Mouse (Mus musculus): Measurements from ENCODE around the gene Hist1h2bg. TPM values are rescaled to one million over a fixed set of nuclear protein-coding genes. Genes with fewer than 3 reads are reported as not detected.
"Not testable (repeated sequence)": the region's sequence is repeated elsewhere in the genome, so short reads cannot be mapped to it uniquely, and the experiment has no call there.

Hist1h2bg gene
- polyA plus RNA-seq, 3 experiments from 2014 or later = 2.4 to 13.2 (median 9.8) TPM

- ATAC-seq = no peak
Measured at GRCm38 (mm10) chr13:23584331-23584730, 13.1 kb downstream of the Hist1h2bg start.

- ATAC-seq = peak; percentile 36
Measured at GRCm38 (mm10) chr13:23585029-23585441, 13.8 kb downstream of the Hist1h2bg start.

GRCm38 (mm10) chr13:23585442-23586098 is 14.4 kb downstream of the Hist1h2bg start:
- ATAC-seq = peak; percentile 81

GRCm38 (mm10) chr13:23586099-23586939 is 15.1 kb downstream of the Hist1h2bg start:
- no peak for ATAC-seq

- no peak for ATAC-seq
Measured at GRCm38 (mm10) chr13:23586940-23587225, 15.7 kb downstream of the Hist1h2bg start.

- no peak for ATAC-seq
Measured at GRCm38 (mm10) chr13:23591206-23591605, 20.0 kb downstream of the Hist1h2bg start.

- not testable (repeated sequence) for ATAC-seq
Measured at GRCm38 (mm10) chr13:23591886-23592285, 20.7 kb downstream of the Hist1h2bg start.

- ATAC-seq = no peak
Measured at GRCm38 (mm10) chr13:23592614-23593013, 21.4 kb downstream of the Hist1h2bg start.

- ATAC-seq = peak; percentile 52
Measured at GRCm38 (mm10) chr13:23593051-23593770, 22.0 kb downstream of the Hist1h2bg start.

- no peak for ATAC-seq
Measured at GRCm38 (mm10) chr13:23595185-23595584, 24.0 kb downstream of the Hist1h2bg start.

- no peak for ATAC-seq
Measured at GRCm38 (mm10) chr13:23595622-23596372, 24.6 kb downstream of the Hist1h2bg start.

- ATAC-seq = peak; percentile 76
Measured at GRCm38 (mm10) chr13:23597957-23598356, 26.8 kb downstream of the Hist1h2bg start.

GRCm38 (mm10) chr13:23603182-23603699 is 32.0 kb downstream of the Hist1h2bg start:
- ATAC-seq = no peak

GRCm38 (mm10) chr13:23604452-23604851 is 33.3 kb downstream of the Hist1h2bg start:
- ATAC-seq = no peak

- ATAC-seq = no peak
Measured at GRCm38 (mm10) chr13:23605052-23605451, 33.9 kb downstream of the Hist1h2bg start.

GRCm38 (mm10) chr13:23609209-23609608 is 38.0 kb downstream of the Hist1h2bg start:
- ATAC-seq = no peak

- ATAC-seq = no peak
Measured at GRCm38 (mm10) chr13:23609844-23610243, 38.6 kb downstream of the Hist1h2bg start.

- no peak for ATAC-seq
Measured at GRCm38 (mm10) chr13:23610393-23610792, 39.2 kb downstream of the Hist1h2bg start.

- no peak for ATAC-seq
Measured at GRCm38 (mm10) chr13:23611638-23612037, 40.4 kb downstream of the Hist1h2bg start.

- ATAC-seq = no peak
Measured at GRCm38 (mm10) chr13:23620056-23620732, 49.0 kb downstream of the Hist1h2bg start.

- ATAC-seq = peak; percentile 87
Measured at GRCm38 (mm10) chr13:23620733-23621531, 49.7 kb downstream of the Hist1h2bg start, which contains the start of gene Hist1h2be. Hist1h2be (minus strand) TSS chr13:23621124.

Data from inflammation-experienced regulatory T-cells, adult 6 months (primary cell).